Mouse (Mus musculus) heart, postnatal 14 days (tissue): ENCODE measurements around the gene Zbtb12. TPM values are rescaled to one million over a fixed set of nuclear protein-coding genes. Genes with fewer than 3 reads are reported as not detected.
"Not testable (repeated sequence)": the region's sequence is repeated elsewhere in the genome, so short reads cannot be mapped to it uniquely, and the experiment has no call there.

Source experiments
- DNase-seq, 2 experiments: peaks; one replicate each; pipeline ENCODE4 v3.0.0; 2021 to 2022
- intact Hi-C: fragments of 180-260 bp; cut with DNase I; formaldehyde crosslinking; loops from one replicate; pipeline ENCODE4 v1.15.1; 2025
- total RNA-seq, 2 experiments: library from RNA; stranded (reverse); gene quantifications; 2 replicates each; pipeline ENCODE4 v1.2.3; 2021

Gene Zbtb12
- total RNA-seq, 2 experiments from 2014 or later = 5.1 to 6.1 TPM

- peak; percentile 47 to 53 for DNase-seq
- intact Hi-C loops = loop anchor here (2.0 kb wide), 1 partner anchor 48 kb away; the partner anchor contains the start of genes Nelfe and Skiv2l
Observed at GRCm38 (mm10) chr17:34899053-34899889, 20.0 kb downstream of the Zbtb12 start.

- DNase-seq = no peak
Observed at GRCm38 (mm10) chr17:34899890-34900243, 20.6 kb downstream of the Zbtb12 start.

GRCm38 (mm10) chr17:34900826-34901225, 21.5 kb downstream of the Zbtb12 start:
- DNase-seq, intact Hi-C loops: not testable (repeated sequence)

More at GRCm38 (mm10) chr17:34899890-34900243, 20.6 kb downstream of the Zbtb12 start:
- intact Hi-C loops = loop anchor here (2.0 kb wide), 1 partner anchor 49 kb away; the partner anchor contains the start of genes Nelfe and Skiv2l

- intact Hi-C loops, DNase-seq: not testable (repeated sequence)
Observed at GRCm38 (mm10) chr17:34901948-34902347, 22.7 kb downstream of the Zbtb12 start.

GRCm38 (mm10) chr17:34902895-34903294, 23.6 kb downstream of the Zbtb12 start:
- intact Hi-C loops = no loop called here
- no peak for DNase-seq

GRCm38 (mm10) chr17:34910982-34911381, 31.7 kb downstream of the Zbtb12 start:
- DNase-seq = no peak
- intact Hi-C loops = loop anchor here (5.0 kb wide), 1 partner anchor 71 kb away; the partner anchor contains the start of gene Lsm2

GRCm38 (mm10) chr17:34911945-34912351, 32.7 kb downstream of the Zbtb12 start:
- intact Hi-C loops = loop anchor here (1.0 to 5.0 kb wide), 2 partner anchors 57 to 70 kb away; partner anchors contain the start of gene Lsm2
- peak; percentile 77 to 86 for DNase-seq

- no peak for DNase-seq
- intact Hi-C loops = loop anchor here (5.0 kb wide), 1 partner anchor 68 kb away; the partner anchor contains the start of gene Lsm2
Observed at GRCm38 (mm10) chr17:34913930-34914665, 34.8 kb downstream of the Zbtb12 start, which contains the start of gene Slc44a4. Gene Slc44a4 (plus strand): TSS chr17:34914466.

GRCm38 (mm10) chr17:34915410-34915831, 36.1 kb downstream of the Zbtb12 start:
- intact Hi-C loops = no loop called here
- DNase-seq = no peak

GRCm38 (mm10) chr17:34916316-34916715, 37.0 kb downstream of the Zbtb12 start:
- intact Hi-C loops = no loop called here
- DNase-seq = no peak

GRCm38 (mm10) chr17:34917188-34917587, 37.9 kb downstream of the Zbtb12 start:
- intact Hi-C loops = no loop called here
- DNase-seq = no peak

GRCm38 (mm10) chr17:34922939-34923338, 43.7 kb downstream of the Zbtb12 start:
- intact Hi-C loops = loop anchor here (5.0 kb wide), 1 partner anchor 56 kb away; no protein-coding TSS in a partner anchor
- DNase-seq = no peak

- no peak for DNase-seq
- intact Hi-C loops = loop anchor here (5.0 kb wide), 1 partner anchor 57 kb away; no protein-coding TSS in a partner anchor
Observed at GRCm38 (mm10) chr17:34924258-34924657, 45.0 kb downstream of the Zbtb12 start.

GRCm38 (mm10) chr17:34927306-34928019, 48.2 kb downstream of the Zbtb12 start:
- intact Hi-C loops = no loop called here

GRCm38 (mm10) chr17:34928841-34929240, 49.6 kb downstream of the Zbtb12 start:
- intact Hi-C loops = no loop called here
- DNase-seq = no peak

More at GRCm38 (mm10) chr17:34927306-34928019, 48.2 kb downstream of the Zbtb12 start:
- DNase-seq = no peak

GRCm38 (mm10) chr17:34931061-34931734, 51.9 kb downstream of the Zbtb12 start, which contains the start of gene Neu1:
Gene Neu1 (plus strand): TSS chr17:34931253.
- intact Hi-C loops = no loop called here
- peak; percentile 97 to 99 for DNase-seq

- peak in 1 of 2 experiments; percentile 27 for DNase-seq
- intact Hi-C loops = loop anchor here (2.0 kb wide), 1 partner anchor 15 kb away; no protein-coding TSS in a partner anchor
Observed at GRCm38 (mm10) chr17:34931735-34932098, 52.4 kb downstream of the Zbtb12 start.

- intact Hi-C loops = loop anchor here (2.0 kb wide), 1 partner anchor 15 kb away; no protein-coding TSS in a partner anchor
Observed at GRCm38 (mm10) chr17:34932287-34932686, 53.0 kb downstream of the Zbtb12 start.

GRCm38 (mm10) chr17:34934031-34934430, 54.7 kb downstream of the Zbtb12 start:
- DNase-seq = no peak
- intact Hi-C loops = no loop called here

More at GRCm38 (mm10) chr17:34932287-34932686, 53.0 kb downstream of the Zbtb12 start:
- no peak for DNase-seq
